Mouse (Mus musculus): ENCODE results near the gene Mpdz.

Gene Mpdz

DNA sequence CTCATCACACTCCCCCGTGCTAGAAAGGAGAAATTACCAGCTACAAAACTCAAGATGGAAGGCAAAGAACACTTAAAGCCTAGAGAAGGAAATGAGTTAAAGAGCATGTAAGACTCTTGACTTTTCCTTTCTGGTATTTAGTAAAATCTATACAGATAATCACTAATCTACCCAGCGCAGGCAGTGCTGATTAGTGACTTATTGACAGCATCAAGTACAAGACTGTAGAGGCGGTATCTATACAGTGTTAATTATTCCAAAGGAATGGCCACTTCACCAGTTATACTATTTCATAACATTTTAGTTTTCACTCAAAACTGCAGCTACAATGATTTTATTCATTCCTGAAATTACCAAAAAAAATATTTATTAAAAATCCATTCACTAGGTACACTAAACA is 49.7 kb downstream of the Mpdz start:
- DNase-seq (ENCODE audit: low spot score in 2 of 2): no peak

DNA sequence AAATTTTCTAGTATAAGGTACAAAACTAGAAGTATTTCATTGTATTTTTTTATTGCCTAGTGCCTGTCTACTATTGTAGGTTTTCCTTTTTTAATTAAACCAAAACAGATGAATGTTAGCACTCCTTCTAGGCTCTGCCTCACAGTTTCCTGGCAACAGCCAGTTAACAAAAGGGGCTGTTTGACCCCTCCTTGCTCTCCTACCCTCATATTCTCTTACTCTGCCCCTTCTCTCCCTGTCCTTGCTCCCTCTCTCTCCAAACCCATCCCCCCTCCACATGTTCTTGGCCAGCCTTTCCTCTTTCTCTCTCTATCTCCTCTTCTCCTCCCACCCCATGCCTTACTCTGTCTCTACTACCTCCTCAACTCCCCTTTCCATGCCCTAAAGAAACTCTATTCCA is 53.4 kb downstream of the Mpdz start:
- DNase-seq (ENCODE audit: low spot score in 2 of 2): no peak

DNA sequence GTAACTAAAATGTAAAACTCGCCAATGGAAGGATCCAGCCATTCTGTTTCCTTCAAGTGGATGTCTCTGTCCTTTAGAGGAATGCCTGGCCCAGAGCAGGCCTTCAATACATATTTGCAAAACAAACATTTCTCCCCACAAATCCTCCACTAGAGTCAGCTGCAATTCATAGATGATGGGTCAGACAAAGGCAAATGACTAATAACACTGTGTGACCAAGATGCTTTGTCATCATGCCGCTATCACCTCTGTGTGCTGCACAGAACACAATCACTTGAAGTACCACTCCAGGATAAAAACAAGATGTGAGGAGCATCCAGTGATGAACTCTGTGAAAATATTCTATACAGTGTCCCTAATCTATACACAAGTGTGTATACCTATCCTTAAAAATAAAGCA is 55.0 kb downstream of the Mpdz start:
- DNase-seq (ENCODE audit: low spot score in 2 of 2): no peak

DNA sequence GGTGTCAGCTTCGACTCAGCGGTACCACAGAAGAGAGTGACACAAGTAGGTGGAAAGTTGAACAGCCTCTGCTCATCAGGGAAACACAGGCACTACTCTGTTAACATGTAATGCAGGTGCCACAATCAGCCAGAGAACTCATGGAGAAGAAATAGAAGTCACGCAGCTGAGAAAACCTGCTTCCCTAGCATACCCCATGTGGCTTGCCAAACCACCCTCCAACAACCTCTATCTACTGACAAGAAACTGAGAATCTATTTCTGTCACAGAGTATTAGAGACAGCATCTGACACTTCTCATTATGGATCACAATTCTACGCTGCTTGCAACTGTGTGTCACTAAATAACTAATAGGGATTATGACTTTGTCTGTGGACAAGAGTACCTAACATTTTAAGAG is 70.3 kb downstream of the Mpdz start:
- no peak for DNase-seq (ENCODE audit: low spot score in 2 of 2)

DNA sequence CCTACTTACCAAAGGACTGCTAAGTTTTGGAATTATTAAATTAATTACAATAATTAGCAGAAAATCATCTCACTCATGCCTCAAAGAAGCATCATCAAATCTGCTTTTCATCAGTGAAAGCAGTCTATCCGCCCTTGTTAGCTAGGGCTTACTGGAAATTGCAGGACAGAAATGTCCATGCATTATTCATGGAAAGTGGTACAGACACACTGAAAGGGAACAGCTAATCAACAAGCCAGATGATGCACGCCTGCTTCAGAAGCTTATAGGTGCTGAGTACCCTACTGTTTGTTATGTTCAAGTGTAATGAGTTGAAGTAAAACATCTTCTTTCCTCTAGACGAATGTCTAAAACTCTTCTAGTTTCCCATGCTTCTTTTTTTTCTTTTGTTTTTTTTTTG is 91.2 kb downstream of the Mpdz start:
- no peak for DNase-seq (ENCODE audit: low spot score in 2 of 2)

DNA sequence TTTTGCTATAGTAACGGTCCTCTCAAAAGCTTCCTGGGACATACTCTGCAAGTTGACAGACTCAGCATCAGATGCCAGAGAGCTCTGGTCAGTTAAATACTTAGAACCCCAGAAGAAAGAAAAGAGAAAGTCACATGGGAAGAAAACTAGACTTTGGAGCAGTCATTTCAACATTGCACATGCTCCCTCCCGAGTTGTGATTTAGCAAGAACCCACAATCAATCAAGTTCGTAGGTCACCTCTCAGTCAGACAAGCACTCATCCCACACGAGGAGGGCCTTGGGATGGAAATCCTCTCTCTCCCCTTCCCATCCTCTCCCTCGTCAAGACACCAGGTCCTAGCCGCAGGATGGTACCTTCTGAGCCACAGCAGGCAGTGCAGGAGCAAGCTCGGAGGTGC is 94.0 kb downstream of the Mpdz start:
- no peak for DNase-seq (ENCODE audit: low spot score in 2 of 2)

DNA sequence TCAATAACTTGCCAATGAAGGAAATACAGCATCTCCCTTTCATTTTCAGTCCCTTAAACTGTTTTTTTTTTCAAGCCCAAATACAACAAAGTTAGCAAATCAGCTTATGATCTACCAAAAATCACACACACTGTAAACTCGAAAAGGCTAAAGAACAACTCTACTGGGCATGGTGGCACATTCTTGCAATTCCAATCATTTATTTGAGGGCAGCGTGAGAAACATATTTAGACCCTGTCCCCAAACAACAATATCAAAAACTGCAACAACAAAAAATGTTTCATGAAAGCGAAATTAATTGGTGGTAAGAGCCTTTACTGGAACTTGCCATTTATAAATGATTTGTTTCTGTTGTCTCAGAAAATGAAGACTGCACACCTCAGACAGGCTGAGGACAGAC is 97.5 kb downstream of the Mpdz start:
- DNase-seq (ENCODE audit: low spot score in 2 of 2): no peak

DNA sequence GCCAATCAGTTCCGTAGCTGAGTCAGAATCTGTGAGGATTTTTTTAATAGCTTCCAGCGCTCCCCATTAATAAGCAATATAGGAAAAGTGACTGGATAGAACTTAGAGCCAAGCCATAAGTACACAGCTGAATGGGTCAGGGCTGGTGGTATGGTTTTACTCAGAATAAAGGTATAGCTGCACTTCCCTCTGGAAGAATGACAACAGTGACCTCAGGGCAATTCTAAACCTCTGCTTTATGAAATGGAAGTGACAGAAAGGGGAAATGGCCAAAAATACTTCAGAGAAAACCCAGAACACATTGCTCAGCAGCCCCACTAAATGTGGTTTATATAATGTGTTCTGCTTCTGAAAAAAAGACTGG is 109.0 kb downstream of the Mpdz start:
- DNase-seq (ENCODE audit: low spot score in 2 of 2): no peak

DNA sequence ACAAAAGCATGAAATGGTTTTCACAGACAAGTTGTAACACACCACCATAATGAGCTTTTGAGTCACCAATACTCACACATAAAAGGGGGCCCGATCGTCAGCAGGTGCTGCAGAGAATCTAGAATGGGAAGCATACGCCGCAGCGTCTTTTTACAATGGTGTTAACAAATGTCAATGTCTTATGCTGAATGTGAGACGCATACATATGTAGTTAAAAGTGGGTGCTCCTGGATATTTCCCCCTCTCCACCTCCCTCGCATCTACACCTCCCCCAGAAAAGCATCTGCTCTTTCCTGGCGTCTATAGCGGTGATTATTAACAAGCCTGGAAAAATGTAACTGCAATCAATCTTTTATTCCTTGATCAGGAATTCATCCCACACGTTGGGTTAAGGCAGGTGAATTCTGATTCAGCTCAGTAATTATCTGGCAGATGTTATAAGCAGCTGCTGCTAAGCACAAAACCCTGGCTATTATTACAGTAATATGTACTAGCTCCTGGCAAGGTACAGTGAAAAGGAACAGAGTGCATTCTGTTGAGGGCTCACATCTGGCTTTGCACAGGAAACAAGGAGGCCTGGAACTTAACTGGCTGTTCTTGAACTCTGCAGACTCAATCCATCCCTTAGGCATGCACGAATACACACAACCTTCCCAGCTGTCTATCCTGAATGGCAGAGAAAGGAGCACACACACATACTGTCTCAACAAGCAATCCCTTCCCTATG is 109.6 kb downstream of the Mpdz start:
- no peak for DNase-seq (ENCODE audit: low spot score in 2 of 2)

DNA sequence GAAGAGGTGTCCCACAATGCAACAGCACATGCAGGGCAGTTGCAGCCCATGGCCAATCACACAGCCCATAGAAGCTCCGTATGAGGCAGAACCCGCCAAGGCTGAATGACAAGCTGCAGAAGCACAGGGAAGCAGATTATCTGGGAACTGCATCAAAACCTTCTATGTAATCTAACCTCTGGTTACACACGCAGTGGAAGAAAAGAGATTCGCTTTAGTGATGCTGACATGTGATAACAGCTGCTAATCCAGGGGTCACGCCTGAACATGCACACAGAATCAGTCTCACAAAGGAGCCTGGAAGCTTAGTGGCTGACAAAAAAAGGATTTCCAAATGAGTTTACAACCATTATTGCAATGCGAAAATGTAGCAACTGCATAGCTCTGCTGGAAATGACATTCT is 110.2 kb downstream of the Mpdz start:
- DNase-seq (ENCODE audit: low spot score in 2 of 2): no peak

DNA sequence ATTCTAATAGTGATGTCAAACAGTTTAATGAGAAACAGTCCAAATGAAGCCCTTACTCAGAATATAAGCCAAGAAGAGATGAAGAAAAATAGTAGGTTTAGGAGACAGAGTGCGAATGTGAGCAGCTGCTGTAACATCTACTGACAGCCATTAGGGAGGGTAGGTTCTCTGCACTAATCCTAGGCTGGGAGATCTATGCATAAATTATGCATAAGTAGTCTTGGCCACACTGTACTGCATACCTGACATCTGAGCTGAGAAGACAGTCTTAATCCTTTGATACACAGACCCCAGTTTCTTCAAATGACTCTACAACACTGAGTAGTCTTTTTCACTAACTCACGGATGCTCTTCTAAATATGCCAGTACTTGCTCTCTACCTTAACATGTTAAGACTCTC is 114.9 kb downstream of the Mpdz start:
- no peak for DNase-seq (ENCODE audit: low spot score in 2 of 2)

DNA sequence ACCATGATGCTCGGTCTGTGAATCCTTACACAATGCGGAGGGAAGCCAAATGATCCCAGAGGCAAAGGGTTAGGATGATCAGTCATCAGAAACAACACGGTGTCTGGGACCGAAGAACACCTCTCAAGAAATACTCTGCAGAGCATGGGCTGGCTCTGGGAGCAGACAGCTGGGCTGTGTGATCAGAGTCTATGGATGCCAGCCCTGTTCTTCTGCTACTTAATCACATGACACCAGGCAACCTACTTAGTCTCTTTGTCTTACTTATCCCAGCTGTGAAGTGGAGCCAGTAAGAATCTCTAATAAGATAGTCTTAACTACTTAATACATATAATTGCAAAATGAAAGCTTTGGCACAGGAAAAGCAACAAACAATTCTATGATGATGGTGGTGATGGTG is 118.8 kb downstream of the Mpdz start:
- no peak for DNase-seq (ENCODE audit: low spot score in 2 of 2)

DNA sequence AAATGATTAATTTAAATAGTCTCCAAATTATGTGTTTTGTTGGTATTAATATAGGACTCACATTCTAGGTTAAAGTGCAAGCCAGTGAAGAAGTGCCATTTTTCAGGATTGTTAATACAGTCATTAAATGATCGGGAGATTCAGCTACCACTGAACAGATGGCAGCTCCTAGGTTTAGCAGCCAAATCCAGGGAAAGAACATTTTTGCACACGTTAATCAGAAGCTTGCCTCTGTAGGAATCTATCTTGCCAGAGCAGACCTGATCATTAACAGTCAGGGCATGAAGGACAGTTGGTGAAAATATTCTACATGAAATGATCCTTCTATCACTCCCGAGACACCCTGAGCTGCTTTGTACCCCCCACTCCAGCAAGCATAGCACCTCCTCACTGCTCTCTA is 120.4 kb downstream of the Mpdz start:
- DNase-seq (ENCODE audit: low spot score in 2 of 2): no peak

DNA sequence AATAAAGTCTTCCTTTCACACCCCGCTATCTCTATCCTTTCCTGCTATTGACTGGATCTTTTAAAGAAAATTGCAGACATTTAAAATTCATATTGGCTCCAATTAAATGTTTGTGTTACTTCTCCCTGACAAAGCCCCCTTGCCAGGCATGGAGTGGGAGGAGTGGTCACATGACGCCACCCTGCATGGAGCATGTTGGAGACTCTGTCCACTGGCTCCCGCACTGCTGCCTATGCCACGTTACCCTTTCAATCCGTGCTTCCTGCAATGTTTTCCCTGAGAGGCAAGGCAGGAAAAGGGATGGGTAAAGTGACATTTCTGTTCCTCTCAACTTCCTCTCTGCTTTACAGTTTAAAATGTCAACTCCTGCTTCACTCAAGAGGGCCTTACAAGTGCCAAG is 128.0 kb downstream of the Mpdz start:
- DNase-seq (ENCODE audit: low spot score in 2 of 2): no peak

DNA sequence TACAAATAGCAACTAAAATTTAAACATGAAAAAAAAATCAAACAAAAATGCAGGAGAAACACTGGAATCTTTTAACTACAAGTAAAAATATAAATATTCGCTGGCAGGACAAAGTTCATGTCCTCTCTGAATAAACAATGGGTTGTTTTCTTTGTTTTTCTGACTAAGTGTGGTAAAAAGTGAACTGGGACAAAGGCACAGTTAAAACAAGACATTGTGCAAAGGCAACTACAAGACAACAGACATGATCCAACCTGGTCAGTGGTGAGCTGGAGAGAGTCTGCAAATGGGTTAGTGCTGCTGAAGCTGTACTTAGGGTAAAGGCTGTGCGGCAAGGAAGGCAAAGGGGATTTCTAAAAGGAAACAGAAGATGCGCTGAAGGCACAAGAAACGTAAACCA is 129.4 kb downstream of the Mpdz start:
- DNase-seq (ENCODE audit: low spot score in 2 of 2): no peak

DNA sequence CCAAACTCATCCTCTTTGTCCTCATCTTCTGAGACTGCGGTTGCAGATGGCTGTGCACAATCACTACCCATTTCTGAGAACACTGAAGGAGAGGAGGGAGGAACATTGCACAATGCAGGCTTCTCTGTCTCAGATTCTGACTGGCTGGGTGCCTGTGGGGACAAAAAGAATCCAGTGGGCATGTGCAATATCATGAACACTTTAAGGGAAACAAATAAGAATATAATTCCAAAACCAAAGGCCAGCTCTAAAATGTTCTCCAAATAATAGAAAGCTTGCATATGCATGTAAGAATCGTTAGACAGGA is 132.5 kb downstream of the Mpdz start:
- DNase-seq (ENCODE audit: low spot score in 2 of 2): no peak

DNA sequence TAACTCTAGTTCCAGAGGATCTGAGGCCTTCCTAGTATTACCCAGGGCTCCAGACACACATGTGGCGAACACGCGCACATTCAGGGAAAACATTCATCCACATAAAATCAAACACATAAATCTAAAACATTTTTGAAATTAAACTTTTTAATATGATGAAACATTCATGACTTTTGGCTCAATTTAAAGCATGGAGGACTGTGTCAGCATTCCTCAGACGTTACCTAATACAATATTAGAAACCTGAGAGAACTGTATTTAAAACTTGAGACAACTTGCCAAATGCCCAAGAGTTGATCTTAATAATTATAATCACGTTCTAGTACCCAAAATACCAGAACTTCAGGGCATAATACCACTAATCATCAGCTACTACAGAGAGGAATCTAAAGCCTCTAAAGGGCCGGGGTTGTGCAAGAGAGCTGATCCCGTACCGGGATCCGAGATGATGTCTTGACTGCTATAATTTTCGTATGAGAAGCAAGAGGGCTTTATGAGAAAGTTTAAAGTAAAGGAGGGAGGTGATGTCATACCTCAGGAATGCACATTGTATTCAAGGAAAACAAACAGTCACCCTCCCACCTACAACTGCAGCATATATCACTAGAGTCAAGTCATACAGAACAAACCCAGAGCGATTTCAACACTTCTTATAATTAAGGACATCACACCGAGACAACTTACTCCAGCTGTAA is 133.0 kb downstream of the Mpdz start:
- no peak for DNase-seq (ENCODE audit: low spot score in 2 of 2)

DNA sequence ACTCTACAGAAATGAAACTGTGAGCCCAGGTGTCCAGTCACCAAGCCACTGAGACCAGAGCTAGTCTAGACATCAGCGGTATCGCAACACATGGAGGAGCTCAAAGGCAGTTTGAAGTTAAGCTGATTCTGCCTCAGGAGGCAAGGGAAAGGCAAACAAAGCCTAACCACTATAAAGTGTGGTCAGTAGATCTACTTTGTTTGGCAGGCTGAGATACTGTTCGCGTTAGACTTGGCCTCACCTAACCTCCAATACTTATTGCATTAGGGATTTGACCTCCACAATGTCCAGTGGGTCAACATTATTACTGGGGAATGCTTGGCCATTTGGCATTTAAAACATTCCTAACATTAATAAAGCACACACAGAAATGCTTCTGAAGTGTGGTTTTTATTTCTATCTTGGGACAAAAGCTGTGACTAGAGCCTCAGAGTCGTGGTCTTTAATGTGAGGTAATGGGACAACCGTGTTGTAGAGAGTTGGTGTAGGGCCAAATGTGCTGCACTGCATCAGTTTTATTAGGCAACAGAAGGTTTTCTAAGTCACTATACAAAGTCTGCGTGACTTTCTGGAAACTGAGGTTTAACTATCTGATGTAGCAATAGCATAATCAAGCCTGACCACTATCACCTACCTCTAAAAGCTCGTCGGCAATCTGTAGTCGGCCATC is 134.9 kb downstream of the Mpdz start:
- DNase-seq (ENCODE audit: low spot score in 2 of 2): no peak

DNA sequence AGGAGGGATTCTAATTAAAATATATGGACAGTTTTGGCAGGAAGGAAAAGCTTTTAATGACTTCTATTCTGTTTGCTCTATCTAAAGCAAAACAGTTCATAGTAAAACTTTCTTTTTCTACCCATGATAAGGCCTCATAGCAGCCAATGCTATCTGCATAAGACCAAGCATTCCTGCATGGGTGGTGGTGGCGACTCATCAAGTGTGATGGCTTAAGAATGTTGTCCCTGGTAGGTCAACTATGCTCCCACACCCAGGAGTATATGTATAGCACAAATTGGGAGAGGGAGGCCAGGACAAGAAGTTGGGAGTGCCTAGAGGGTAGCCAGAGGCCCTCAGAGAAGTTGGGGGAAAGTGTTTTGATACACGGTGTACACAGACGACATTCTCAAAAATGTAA is 140.6 kb downstream of the Mpdz start:
- no peak for DNase-seq (ENCODE audit: low spot score in 2 of 2)

DNA sequence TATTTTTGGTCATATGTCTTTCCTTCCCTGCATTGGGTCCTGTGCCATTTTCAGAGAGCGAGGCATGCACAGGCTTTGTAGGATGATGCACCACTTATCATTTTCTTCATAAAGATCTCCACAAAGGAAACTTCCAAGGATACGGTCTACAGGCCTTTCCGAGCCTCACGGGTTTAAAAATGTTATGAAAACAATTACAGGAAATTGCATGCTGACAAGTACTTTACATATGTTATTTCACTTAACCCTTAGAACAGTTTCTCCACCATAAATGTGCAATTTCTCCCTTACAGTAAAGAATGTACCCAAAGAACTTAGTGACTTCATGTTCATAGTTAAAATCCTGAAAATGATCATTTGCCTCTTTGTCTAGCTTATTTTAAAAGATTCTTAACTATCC is 144.2 kb downstream of the Mpdz start:
- no peak for DNase-seq (ENCODE audit: low spot score in 2 of 2)

DNA sequence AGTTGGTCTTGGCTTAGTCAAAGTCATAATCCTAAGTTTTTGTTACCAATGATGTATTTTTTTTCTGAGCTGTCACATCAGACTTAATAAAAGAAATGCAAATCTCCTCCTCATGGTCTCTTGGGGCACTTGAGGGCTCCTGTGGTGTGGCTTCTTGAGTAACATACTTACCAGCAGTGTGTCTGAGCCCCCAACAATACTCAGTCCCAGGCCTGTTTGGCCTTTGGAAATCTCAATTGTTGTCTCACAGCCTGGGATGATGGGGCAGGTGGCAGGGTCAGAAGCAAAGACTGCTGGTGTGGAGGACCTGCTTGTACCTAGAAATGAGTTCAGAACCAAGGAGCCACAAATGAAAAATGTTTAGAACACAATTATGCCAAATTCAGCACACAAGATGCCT is 149.3 kb downstream of the Mpdz start:
- no peak for DNase-seq (ENCODE audit: low spot score in 2 of 2)

DNA sequence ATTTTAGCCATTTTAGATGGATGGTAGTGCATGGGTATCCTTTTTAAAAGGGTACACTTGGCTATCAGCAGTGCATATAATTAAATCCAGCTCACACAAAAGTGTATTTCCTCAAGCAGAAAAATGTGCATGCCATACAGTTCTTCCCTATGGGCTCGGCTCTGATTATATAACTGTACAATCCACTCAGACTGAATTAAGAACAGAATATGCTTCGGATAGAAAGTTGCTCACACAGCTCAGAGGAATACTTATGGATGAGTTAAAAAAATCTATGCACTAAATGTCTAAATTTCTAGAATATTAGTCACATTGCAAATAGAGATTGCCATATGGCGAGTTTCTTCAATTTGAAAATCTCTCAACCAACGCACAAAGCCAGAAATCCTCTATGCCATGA is 157.1 kb downstream of the Mpdz start:
- DNase-seq (ENCODE audit: low spot score in 2 of 2): no peak

DNA sequence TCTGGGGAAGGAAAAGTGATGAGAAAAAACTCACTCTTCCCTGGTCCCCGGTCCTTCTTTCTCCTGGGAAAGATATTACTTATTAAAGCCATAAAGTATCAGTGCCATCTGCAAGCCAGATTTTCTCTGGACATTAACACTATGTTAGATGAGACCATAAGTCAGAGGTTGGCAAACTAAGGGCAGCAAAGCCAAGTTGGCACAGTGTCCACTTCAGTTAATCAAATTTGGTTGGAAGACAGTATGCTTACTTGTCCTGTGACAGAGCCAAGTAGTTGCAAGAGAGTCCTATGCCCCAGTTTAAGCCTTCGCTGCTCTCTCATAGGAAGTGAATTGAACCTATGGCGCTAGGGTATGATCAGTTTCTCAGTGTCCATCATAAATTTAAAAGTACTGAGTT is 159.0 kb downstream of the Mpdz start:
- no peak for DNase-seq (ENCODE audit: low spot score in 2 of 2)

DNA sequence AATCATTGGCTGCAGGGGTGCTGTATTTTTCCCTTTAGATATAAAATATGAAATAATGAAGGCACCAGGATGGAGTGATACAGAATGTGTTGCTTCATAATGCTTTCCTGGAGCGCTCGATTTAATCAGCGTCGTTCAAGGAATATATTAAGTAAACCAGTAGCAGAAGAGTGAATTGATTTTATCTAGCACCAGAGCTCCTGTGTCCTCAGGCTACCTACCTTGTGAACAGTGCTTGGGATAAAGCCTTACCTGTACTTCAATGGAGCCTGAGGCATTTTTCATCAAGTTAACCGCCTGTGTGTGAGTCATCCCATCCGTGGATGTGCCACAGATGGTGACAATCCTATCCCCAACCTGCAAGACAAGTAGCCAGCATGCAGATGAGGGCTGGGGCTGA is 159.5 kb downstream of the Mpdz start:
- no peak for DNase-seq (ENCODE audit: low spot score in 2 of 2)

Measured in spleen, postnatal 10 days (tissue).